Mouse (Mus musculus) G1E (cell line): ENCODE results near the gene Pald1.

ENCODE experiments used
- CTCF ChIP-seq: IDR thresholded peaks from 2 replicates; pipeline ENCODE4 v1.5.1; 2012; ENCODE audit warnings: low read depth, low read length, inconsistent platforms, mixed read lengths
- GATA2 ChIP-seq: IDR thresholded peaks from 2 replicates; pipeline ENCODE4 v1.6.1; 2012; ENCODE audit warnings: low read depth, low read length, inconsistent platforms, borderline replicate concordance

GRCm38 (mm10) chr10:61281115-61281514, 102.2 kb downstream of the Pald1 start:
- TF ChIP-seq CTCF (no peak), GATA2 (no peak)
